Mouse (Mus musculus) limb, embryonic 12.5 days (tissue): ENCODE results near the gene Prdx5. TPM values are rescaled to one million over a fixed set of nuclear protein-coding genes. Genes with fewer than 3 reads are reported as not detected.

Source experiments
- ATAC-seq: fragments of 200-750 bp; cut with Nextera tagmentation; 2 replicates; pipeline ENCODE4 v1.8.0; 2017; ENCODE audit warnings: low read depth, moderate TSS enrichment; ENCODE audit not compliant: insufficient number of reproducible peaks, insufficient read depth, low FRiP score, low TSS enrichment
- H3K27ac ChIP-seq: fragments of 300-500 bp; sonication (generic); 2 replicates; pipeline ENCODE4 v1.5.1; 2016; ENCODE audit warnings: mild to moderate bottlenecking, moderate library complexity
- H3K27me3 ChIP-seq: fragments of 300-500 bp; sonication (generic); 2 replicates; pipeline ENCODE4 v1.6.1; 2016; ENCODE audit warnings: mild to moderate bottlenecking, moderate library complexity
- H3K36me3 ChIP-seq: fragments of 300-500 bp; sonication (generic); 2 replicates; pipeline ENCODE4 v1.6.1; 2016; ENCODE audit warnings: mild to moderate bottlenecking, moderate library complexity
- H3K4me1 ChIP-seq: fragments of 300-500 bp; sonication (generic); replicated peaks from 2 replicates; pipeline ENCODE4 v1.6.1; 2016
- H3K4me2 ChIP-seq: fragments of 300-500 bp; sonication (generic); 2 replicates; pipeline ENCODE4 v1.6.1; 2016; ENCODE audit warnings: mild to moderate bottlenecking, moderate library complexity
- H3K4me3 ChIP-seq: fragments of 300-500 bp; sonication (generic); replicated peaks from 2 replicates; pipeline ENCODE4 v1.5.1; 2016; ENCODE audit warnings: mild to moderate bottlenecking
- H3K9ac ChIP-seq: fragments of 300-500 bp; sonication (generic); replicated peaks from 2 replicates; pipeline ENCODE4 v1.6.1; 2016; ENCODE audit warnings: mild to moderate bottlenecking, moderate library complexity
- H3K9me3 ChIP-seq: fragments of 300-500 bp; sonication (generic); 2 replicates; pipeline ENCODE4 v1.6.1; 2016; ENCODE audit warnings: mild to moderate bottlenecking, moderate library complexity
- WGBS: fragments of 180-500 bp; shearing (Covaris S2); methylation state at CpG from one replicate; pipeline ENCODE4 v1.1.7; 2016; 5-methylcytosine and 5-hydroxymethylcytosine counted together
- polyA plus RNA-seq: library from polyadenylated mRNA; unstranded; fragments of >200 nt; fragmentation: Nextera tagmentation; extraction: Ambion mirVana; gene quantifications from 2 replicates; pipeline ENCODE4 v1.2.1, GENCODE M21; 2016

Gene Prdx5
- polyA plus RNA-seq, 1 experiment from 2014 or later = 164 TPM

DNA sequence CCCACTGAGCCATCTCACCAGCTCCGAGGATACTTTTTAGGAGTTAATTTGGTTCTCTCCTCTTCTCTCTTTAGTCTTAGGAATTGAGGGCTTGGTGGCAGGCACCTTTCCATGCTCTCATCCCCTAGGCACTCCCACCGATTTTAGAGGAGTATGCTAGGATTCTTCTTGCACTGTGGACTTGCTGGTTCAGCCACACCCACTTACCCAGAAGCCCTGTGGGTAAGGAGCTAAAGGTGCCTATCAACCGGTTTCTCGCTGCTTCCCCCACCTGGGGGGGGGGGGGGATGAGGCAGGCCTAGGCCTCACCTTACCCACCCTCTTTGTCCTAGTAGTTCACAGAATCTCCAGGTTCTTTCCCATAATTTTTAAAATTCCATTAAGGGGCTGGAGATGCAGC, 37.8 kb upstream of the Prdx5 start:
- H3K4me2 ChIP-seq = no peak overlapping the region
- H3K4me3 ChIP-seq = no peak overlapping the region
- WGBS = 46% methylated on average over 4 of the region's 4 CpGs
- no peaks in the 10 kb centered on the region for H3K9me3 ChIP-seq
- no peaks in the 10 kb centered on the region for H3K27me3 ChIP-seq
- H3K9ac ChIP-seq = no peak overlapping the region
- no peak for ATAC-seq
- no peak overlapping the region for H3K27ac ChIP-seq
- peaks cover 12% of the 10 kb centered on the region; the same call in 1 of the 2 replicates for H3K36me3 ChIP-seq
- peaks cover 21% of the 10 kb centered on the region for H3K4me1 ChIP-seq

DNA sequence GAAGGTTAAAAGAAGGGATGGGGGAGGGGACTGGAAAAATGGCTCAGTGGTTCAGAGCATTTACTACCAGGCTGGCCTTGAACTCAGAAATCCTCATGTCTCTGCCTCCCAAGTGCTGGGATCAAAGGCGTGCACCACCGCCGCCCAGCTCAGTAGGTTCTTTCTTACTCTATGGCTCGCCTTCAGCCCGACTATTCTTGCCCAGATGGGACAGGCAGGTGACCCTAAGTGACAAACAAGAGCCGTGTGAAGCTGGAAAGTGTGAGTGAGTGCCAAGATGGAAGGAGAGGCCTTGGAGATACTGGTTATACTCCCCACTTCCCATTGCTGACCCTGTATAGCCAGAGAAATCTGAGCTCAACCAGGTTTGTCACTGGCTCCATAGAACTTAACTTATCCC, 33.8 kb upstream of the Prdx5 start:
- Histone ChIP-seq H3K27me3 (no peaks in the 10 kb centered on the region; the same call in 1 of the 2 replicates), H3K27ac (no peak overlapping the region), H3K4me3 (no peak overlapping the region), H3K9me3 (no peaks in the 10 kb centered on the region), H3K36me3 (peaks cover 11% of the 10 kb centered on the region; the same call in 1 of the 2 replicates), H3K4me1 (peaks cover 22% of the 10 kb centered on the region), H3K9ac (no peak overlapping the region), H3K4me2 (no peak overlapping the region)
- 92% methylated on average over 6 of the region's 6 CpGs for WGBS
- no peak for ATAC-seq

DNA sequence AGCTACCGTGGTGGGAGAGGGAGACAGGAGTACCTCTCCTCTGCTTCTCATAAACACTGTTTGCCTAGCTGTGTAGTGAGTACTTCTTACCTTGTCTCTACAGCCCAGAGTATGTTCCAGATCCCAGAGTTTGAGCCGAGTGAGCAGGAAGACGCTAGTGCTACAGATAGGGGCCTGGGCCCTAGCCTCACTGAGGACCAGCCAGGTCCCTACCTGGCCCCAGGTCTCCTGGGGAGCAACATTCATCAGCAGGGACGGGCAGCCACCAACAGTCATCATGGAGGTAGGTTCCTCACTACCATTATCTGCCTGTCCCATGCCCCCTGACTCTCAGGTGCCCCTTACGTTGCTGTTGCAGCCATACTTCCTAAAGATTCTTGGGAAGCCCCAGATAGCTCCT, 32.9 kb upstream of the Prdx5 start:
- H3K36me3 ChIP-seq = peaks cover 11% of the 10 kb centered on the region; the same call in 1 of the 2 replicates
- peak overlapping the region; percentile 98 for H3K4me2 ChIP-seq
- H3K9me3 ChIP-seq = no peaks in the 10 kb centered on the region
- peaks cover 5% of the 10 kb centered on the region for H3K27me3 ChIP-seq
- H3K4me1 ChIP-seq = peaks cover 22% of the 10 kb centered on the region
- peak overlapping the region; percentile 78 for H3K4me3 ChIP-seq
- peak overlapping the region; percentile 85 for H3K9ac ChIP-seq
- ATAC-seq = no peak
- peak overlapping the region; percentile 95 for H3K27ac ChIP-seq
- 31% methylated on average over 5 of the region's 5 CpGs for WGBS

DNA sequence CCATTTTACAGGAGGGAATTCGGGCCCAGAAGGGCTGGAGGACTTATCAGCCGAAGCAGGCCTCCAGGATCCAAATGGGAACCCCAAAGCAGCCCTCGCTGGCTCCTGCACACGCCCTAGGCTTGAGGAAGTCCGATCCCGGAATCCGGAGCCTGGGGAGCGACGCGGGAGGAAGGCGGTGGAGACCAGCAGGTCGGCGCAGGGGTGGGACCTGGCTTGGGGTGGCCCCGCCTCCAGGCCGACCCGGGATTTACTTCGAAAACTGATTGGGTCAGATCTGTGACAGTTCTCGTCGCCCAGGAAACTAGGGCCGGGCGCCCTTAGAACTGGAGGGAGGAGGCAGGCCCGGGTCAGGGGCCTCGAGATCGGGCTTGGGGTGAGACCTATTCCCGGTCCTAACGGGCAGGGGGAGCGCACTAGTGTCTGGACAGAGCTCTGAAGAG, 32.4 kb upstream of the Prdx5 start, which contains the start of gene Gpr137:
Gene Gpr137 (minus strand): TSS at position 232 of the 443 bp plus-strand sequence.
- WGBS = under 1% methylated on average over 27 of the region's 27 CpGs
- Histone ChIP-seq H3K4me1 (peaks cover 22% of the 10 kb centered on the region), H3K36me3 (peaks cover 11% of the 10 kb centered on the region; the same call in 1 of the 2 replicates), H3K9me3 (no peaks in the 10 kb centered on the region), H3K4me2 (peak within 1 kb of the TSS; percentile 98), H3K27me3 (peaks cover 8% of the 10 kb centered on the region), H3K4me3 (peak within 1 kb of the TSS; percentile 78), H3K27ac (peak within 1 kb of the TSS; percentile 95), H3K9ac (peak within 1 kb of the TSS; percentile 85)
- peak; percentile 78 for ATAC-seq

DNA sequence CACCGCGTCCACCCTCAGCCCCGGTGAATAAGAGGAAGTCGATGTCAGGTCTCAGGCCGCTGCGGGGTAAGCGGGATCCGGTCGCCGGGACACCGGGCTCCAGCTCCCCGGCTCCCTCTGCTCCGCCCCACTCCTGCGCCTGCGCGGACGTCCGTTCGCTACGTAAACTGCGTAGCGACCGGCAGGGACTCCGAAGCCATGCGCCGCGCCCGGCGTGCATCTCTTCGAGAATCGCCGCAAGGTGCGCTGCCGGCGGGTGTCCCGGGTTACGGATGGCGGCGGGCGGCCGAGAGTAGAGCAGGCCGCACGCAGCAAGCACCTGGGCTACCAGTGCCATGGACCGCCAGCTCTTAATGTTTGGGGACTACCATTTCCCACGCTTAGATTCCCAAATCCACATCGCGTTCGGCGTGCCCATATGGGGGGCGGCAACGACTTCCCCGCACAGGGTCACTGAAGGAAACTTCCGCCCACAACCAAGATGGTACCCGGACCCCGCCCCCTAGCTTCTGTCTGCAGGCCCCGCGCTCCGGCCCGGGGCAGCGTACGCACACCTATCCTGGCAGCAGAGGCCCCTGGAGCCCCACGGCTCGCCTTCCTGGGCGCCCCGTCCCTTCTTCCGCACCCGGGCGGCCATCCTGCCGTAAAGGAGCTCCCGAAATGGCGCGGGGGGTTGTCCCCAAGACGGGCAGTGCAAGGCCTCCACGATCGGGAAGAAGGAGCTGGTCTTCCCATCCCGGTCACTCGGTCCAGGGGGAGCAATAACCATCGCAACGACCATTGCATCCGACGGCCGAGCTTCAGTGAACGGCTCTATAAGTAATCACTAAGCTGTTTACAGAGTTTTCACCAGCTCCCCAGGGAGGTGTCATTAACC, 31.7 kb upstream of the Prdx5 start, which contains the start of gene Bad:
Gene Bad (plus strand): TSS at position 490 of the 877 bp plus-strand sequence.
- peak; percentile 65 for ATAC-seq
- Histone ChIP-seq H3K4me2 (peak within 1 kb of the TSS; percentile 98), H3K36me3 (peaks cover 11% of the 10 kb centered on the region; the same call in 1 of the 2 replicates), H3K27ac (peak within 1 kb of the TSS; percentile 95), H3K27me3 (peaks cover 8% of the 10 kb centered on the region), H3K9ac (peak within 1 kb of the TSS; percentile 85), H3K9me3 (no peaks in the 10 kb centered on the region), H3K4me1 (peaks cover 22% of the 10 kb centered on the region), H3K4me3 (peak within 1 kb of the TSS; percentile 78)
- under 1% methylated on average over 83 of the region's 83 CpGs for WGBS

DNA sequence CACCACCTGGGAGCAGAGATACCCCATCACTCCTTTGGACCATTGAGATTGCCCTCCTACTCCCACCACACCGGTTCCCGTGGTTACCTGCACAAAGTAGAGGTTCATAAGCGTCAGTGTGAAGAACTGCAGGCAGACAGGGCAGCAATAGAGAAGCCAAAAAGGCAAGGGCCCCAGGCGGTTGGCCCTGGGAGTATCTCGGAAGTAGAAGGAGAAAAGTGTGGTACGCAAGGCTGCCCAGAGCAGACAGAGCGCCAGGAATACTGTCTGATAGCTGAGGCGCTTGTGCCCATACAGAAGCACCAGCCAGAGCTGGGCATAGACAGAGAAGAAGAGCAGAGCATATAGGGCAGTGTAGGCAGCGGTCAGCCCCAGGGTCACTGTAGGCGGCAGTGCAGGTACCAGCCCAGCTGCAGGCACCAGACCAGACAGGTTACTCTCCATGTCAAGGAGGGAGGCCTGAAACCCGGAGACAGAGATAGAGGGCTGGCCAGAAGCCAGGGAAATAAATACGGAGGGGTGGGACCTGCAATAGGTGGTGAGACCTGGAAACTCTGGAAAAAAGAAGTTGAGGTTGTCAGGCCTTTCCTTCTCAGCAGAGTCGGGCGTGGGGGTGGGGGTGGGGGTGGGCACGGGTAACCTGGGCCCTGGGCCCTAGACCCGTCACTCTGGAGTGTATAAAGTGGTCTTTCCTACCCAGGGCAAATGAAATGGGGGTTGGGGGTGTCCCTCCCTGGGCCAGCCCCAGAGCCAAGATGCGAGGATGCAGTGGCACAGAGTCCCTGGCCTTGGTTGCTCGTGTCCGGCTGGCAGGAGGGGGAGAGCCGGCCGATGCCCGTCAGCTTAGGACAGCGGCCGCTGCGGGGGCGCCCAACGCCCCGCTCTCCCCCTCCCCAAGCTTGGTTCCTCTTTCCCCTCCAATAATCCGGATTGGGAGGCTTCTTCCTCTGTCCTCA, 30.8 kb upstream of the Prdx5 start:
- ATAC-seq = 0 out of 2 replicates have a peak, but pooled peaks have one; percentile 30

DNA sequence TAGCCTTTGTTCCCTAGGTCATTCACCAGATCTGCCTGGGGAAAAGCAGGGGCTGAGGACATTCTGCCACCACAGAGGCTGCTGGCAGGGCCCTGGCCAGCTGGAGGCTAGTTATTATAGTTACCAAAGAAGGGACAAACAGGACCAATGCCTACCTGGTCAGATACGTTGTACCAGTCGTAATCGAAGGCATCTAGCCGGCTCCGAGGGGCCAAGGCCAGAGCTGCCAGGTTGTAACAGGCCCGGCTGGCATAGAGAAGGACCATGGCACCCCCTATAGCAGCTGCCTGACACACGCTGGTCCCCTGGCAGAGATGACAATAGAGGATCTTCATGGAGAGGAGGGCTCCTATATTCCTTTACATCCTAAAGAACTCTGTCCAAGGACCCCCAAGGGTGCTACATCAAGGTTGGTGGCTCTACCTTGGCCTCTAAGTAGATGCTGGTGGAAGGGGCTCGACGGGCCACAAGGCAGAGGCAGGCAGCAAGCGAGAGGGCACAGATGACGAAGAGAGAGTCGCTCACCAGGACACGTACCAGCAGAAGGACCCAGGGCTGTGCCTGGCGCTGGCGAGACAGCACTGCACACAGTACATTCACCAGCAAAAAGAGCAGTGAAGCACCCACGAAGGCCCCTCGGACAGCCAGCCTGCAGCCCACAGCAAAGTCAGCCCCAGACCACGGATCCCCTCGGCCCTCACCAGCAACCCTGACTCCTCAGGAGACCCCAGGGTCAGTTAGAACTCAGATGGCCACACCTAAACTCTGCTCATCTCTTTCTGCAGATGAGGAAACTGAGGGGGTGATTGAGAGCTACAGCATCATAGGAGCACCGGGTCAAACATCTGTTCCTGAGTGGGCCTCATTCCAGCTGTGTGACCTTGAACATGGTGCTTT, 29.4 kb upstream of the Prdx5 start:
- no peak overlapping the region for H3K27ac ChIP-seq
- no peak for ATAC-seq
- no peak overlapping the region for H3K4me3 ChIP-seq
- peaks cover 22% of the 10 kb centered on the region for H3K4me1 ChIP-seq
- WGBS = 89% methylated on average over 20 of the region's 20 CpGs
- H3K9ac ChIP-seq = no peak overlapping the region
- peaks cover 29% of the 10 kb centered on the region for H3K27me3 ChIP-seq
- H3K36me3 ChIP-seq = no peaks in the 10 kb centered on the region
- no peak overlapping the region for H3K4me2 ChIP-seq
- H3K9me3 ChIP-seq = no peaks in the 10 kb centered on the region

More for the DNA sequence above, 30.8 kb upstream of the Prdx5 start:
- Histone ChIP-seq H3K9ac (peak overlapping the region; percentile 77), H3K4me1 (peaks cover 22% of the 10 kb centered on the region), H3K27ac (no peak overlapping the region), H3K4me3 (peak overlapping the region; percentile 78), H3K27me3 (peaks cover 16% of the 10 kb centered on the region), H3K9me3 (no peaks in the 10 kb centered on the region), H3K36me3 (peaks cover 4% of the 10 kb centered on the region; the same call in 1 of the 2 replicates), H3K4me2 (peak overlapping the region; percentile 98)
- WGBS = 22% methylated on average over 29 of the region's 29 CpGs

DNA sequence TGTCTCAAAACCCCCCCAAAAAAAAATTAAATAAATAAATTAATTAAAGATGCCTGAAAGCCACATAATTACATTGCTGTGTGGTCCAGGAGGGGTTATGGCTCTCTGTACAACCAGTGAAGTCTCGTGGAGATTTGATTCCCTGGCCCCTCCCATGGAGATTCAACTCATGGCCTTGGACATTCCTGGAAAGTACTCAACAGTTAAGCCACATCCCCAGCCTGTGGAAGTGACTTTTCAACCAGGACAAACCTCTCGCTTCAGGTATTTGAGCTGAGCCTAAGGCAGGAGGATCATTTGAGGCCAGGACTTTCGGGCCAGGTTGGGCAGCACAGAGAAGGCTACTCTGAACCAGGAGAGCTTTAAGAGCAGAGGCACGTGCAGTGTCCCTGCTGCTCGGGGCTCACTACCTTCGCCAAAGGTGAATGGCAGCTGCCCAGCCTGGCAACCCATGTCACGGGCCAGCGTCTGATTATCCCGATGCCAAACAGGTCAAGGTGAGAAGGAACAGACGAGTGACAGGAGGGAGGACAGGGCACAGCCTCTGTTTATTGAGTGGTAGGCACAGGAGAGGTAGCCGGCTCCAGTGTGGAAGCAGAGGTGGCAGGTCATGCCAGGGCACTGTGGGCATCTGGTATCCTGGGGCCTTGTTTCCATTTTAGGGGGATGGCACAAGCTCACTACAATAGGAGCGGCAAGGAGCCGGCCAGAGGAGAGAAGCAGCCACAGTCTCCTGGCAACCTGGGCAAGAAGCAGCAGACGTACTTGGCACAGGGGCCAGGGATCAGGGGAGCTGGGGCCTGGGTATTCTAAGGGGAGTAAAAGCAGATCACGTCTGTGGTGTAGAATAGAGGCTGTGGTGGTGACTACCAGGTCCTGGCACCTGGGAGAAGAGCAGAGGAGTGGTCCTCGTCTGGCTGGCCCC, 27.9 kb upstream of the Prdx5 start:
- no peak overlapping the region for H3K9ac ChIP-seq
- peaks cover 29% of the 10 kb centered on the region for H3K4me1 ChIP-seq
- no peak for ATAC-seq
- 77% methylated on average over 16 of the region's 16 CpGs for WGBS
- no peaks in the 10 kb centered on the region for H3K9me3 ChIP-seq
- no peak overlapping the region for H3K4me3 ChIP-seq
- no peaks in the 10 kb centered on the region for H3K36me3 ChIP-seq
- H3K27me3 ChIP-seq = peaks cover 45% of the 10 kb centered on the region
- no peak overlapping the region for H3K27ac ChIP-seq
- H3K4me2 ChIP-seq = no peak overlapping the region

DNA sequence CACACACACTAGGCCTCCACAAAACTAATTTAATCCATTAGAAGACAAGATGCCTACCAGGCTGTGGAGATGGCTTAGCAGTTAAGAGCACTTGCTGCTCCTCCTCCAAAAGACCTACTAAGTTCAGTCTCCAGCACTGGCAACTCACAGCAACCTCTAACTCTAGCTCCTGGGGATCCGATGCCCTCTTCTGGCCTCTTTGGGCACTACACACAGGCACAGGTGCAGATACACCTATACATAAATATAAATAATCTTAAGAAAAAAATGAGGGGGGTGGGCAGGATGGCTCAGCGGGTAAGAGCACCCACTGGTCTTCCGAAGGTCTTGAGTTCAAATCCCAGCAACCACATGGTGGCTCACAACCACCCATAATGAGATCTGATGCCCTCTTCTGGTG, 26.4 kb upstream of the Prdx5 start:
- H3K27me3 ChIP-seq = peaks cover 60% of the 10 kb centered on the region

More for the DNA sequence above, 26.4 kb upstream of the Prdx5 start:
- WGBS = 24% methylated on average over 3 of the region's 3 CpGs
- Histone ChIP-seq H3K9me3 (no peaks in the 10 kb centered on the region), H3K4me3 (no peak overlapping the region), H3K4me2 (no peak overlapping the region), H3K36me3 (no peaks in the 10 kb centered on the region), H3K9ac (no peak overlapping the region), H3K27ac (no peak overlapping the region), H3K4me1 (peaks cover 25% of the 10 kb centered on the region)
- ATAC-seq = no peak
